Mouse (Mus musculus) hindbrain, embryonic 15.5 days (tissue): ENCODE measurements around the gene Sowahc. TPM values are rescaled to one million over a fixed set of nuclear protein-coding genes. Genes with fewer than 3 reads are reported as not detected.

Source experiments
- polyA plus RNA-seq: library from polyadenylated mRNA; unstranded; fragments of >200 nt; fragmentation: Nextera tagmentation; extraction: Ambion mirVana; gene quantifications from 2 replicates; pipeline ENCODE4 v1.2.1, GENCODE M21; 2015

Sowahc gene
- polyA plus RNA-seq, 1 experiment from 2014 or later, result 19.2 TPM

Other genes with a start within 250 kb of the Sowahc start
- 15.4 and 17.0 TPM in 2 replicates for gene Sept10, start 106 bp upstream of the Sowahc start, polyA plus RNA-seq
- gene P4ha1, start 101.3 kb downstream of the Sowahc start, polyA plus RNA-seq, result 28.7 and 28.8 TPM in 2 replicates
- gene Gm10273, start 173.7 kb downstream of the Sowahc start, polyA plus RNA-seq, result 4.0 and 7.9 TPM in 2 replicates
- not detected in 2 replicates for gene Pla2g12b, start 181.7 kb downstream of the Sowahc start, polyA plus RNA-seq
- gene Oit3, start 219.8 kb downstream of the Sowahc start, polyA plus RNA-seq, result 0.18 and 0.40 TPM in 2 replicates